Mouse (Mus musculus) MEL (cell line): Measurements from ENCODE around the gene Epb41.

Experiments used
- CTCF ChIP-seq, 3 experiments: IDR thresholded peaks in 2 of 3; conservative IDR thresholded peaks in 1 of 3; 2 replicates each; pipeline ENCODE4 v1.5.1; 2011 to 2012; ENCODE audit warnings: low read length in 3 of 3, low read depth in 2 of 3, mild to moderate bottlenecking in 2 of 3, improper control_type of control experiment in 1 of 3, inconsistent platforms in 1 of 3, mixed read lengths in 1 of 3, moderate library complexity in 1 of 3; ENCODE audit not compliant: control insufficient read depth in 1 of 3, insufficient read depth in 1 of 3, poor library complexity in 1 of 3, severe bottlenecking in 1 of 3
- GABPA ChIP-seq: IDR thresholded peaks from 2 replicates; pipeline ENCODE4 v1.6.1; 2012; ENCODE audit warnings: low read depth, mild to moderate bottlenecking, inconsistent platforms, low read length, improper control_type of control experiment, moderate library complexity
- KAT2A ChIP-seq: conservative IDR thresholded peaks from 2 replicates; pipeline ENCODE4 v1.6.1; 2012; ENCODE audit warnings: low read depth, low read length, improper control_type of control experiment, inconsistent platforms
- MAFK ChIP-seq: IDR thresholded peaks from 2 replicates; pipeline ENCODE4 v1.6.1; 2011; ENCODE audit warnings: low read depth, mild to moderate bottlenecking, low read length, improper control_type of control experiment, borderline replicate concordance
- NRF1 ChIP-seq: IDR thresholded peaks from 2 replicates; pipeline ENCODE4 v1.6.1; 2014; ENCODE audit warnings: low read depth, mild to moderate bottlenecking, inconsistent platforms, low read length, improper control_type of control experiment, moderate library complexity; ENCODE audit not compliant: poor library complexity, insufficient read depth, severe bottlenecking
- POLR2A ChIP-seq, 2 experiments: IDR thresholded peaks; 2 replicates each; pipeline ENCODE4 v1.6.1; 2011 to 2012; ENCODE audit warnings: low read length in 2 of 2, mild to moderate bottlenecking in 2 of 2, control low read depth in 1 of 2, improper control_type of control experiment in 1 of 2, low read depth in 1 of 2, moderate library complexity in 1 of 2; ENCODE audit not compliant: control insufficient read depth in 1 of 2, insufficient read depth in 1 of 2, poor library complexity in 1 of 2
- POLR2AphosphoS5 ChIP-seq: IDR thresholded peaks from 2 replicates; pipeline ENCODE4 v1.6.1; 2012; ENCODE audit warnings: low read depth, borderline replicate concordance, mild to moderate bottlenecking, inconsistent platforms, low read length, moderate library complexity, mixed read lengths
- TAL1 ChIP-seq: IDR thresholded peaks from 2 replicates; pipeline ENCODE4 v1.6.1; 2012; ENCODE audit warnings: mild to moderate bottlenecking, inconsistent platforms, low read length, moderate library complexity, mixed read lengths
- USF1 ChIP-seq: IDR thresholded peaks from 2 replicates; pipeline ENCODE4 v1.6.1; 2014; ENCODE audit warnings: low read depth, mild to moderate bottlenecking, inconsistent platforms, low read length, improper control_type of control experiment, moderate library complexity

- TF ChIP-seq POLR2AphosphoS5: no peak
- TF ChIP-seq POLR2A (IDR thresholded peaks at IDR 0.05; ENCODE audit: control insufficient read depth in 1 of 2, insufficient read depth in 1 of 2, low read depth in 1 of 2, low read length in 2 of 2, poor library complexity in 1 of 2): no peak
- TF ChIP-seq CTCF (IDR thresholded peaks at IDR 0.05 in 2 of 3, conservative IDR thresholded peaks at IDR 0.05 in 1 of 3; ENCODE audit: control insufficient read depth in 1 of 3, insufficient read depth in 1 of 3, low read depth in 2 of 3, low read length in 3 of 3, poor library complexity in 1 of 3, severe bottlenecking in 1 of 3): no peak
- TF ChIP-seq NRF1: no peak
- TF ChIP-seq GABPA: no peak
- no peak for TF ChIP-seq KAT2A
- no peak for TF ChIP-seq USF1
- TF ChIP-seq MAFK: no peak
- TF ChIP-seq TAL1: no peak
These were observed 26.8 kb downstream of the Epb41 start for GRCm38 (mm10) chr4:132048011-132048991.
